Mouse (Mus musculus): ENCODE measurements around the gene Fam178b.
"Not testable (repeated sequence)": the region's sequence is repeated elsewhere in the genome, so short reads cannot be mapped to it uniquely, and the experiment has no call there.

The Fam178b gene

GRCm38 (mm10) chr1:36631391-36631790 is 51.6 kb downstream of the Fam178b start:
- Histone ChIP-seq H3K4me1 (replicated peaks; ENCODE audit: low read depth, low read length) (peaks cover 63% of the 10 kb centered on the region), H3K9me3 (ENCODE audit: low read length) (no peaks in the 10 kb centered on the region), H3K4me3 (replicated peaks; ENCODE audit: low read length) (no peak overlapping the region), H3K36me3 (ENCODE audit: insufficient read depth, low read length) (peaks cover 76% of the 10 kb centered on the region), H3K27me3 (ENCODE audit: insufficient read depth, low read length) (no peaks in the 10 kb centered on the region)
- TF ChIP-seq NANOG (IDR thresholded peaks at IDR 0.05; ENCODE audit: borderline replicate concordance, low read length): no peak
- no peak for TF ChIP-seq POU5F1 (IDR thresholded peaks at IDR 0.05; ENCODE audit: borderline replicate concordance, low read length)
- no peak for TF ChIP-seq CTCF (conservative IDR thresholded peaks at IDR 0.05; ENCODE audit: low read length)

GRCm38 (mm10) chr1:36630053-36630739 is 52.8 kb downstream of the Fam178b start:
- Histone ChIP-seq H3K9me3 (ENCODE audit: low read length) (no peaks in the 10 kb centered on the region), H3K36me3 (ENCODE audit: insufficient read depth, low read length) (peaks cover 85% of the 10 kb centered on the region), H3K4me3 (replicated peaks; ENCODE audit: low read length) (no peak overlapping the region), H3K4me1 (replicated peaks; ENCODE audit: low read depth, low read length) (peaks cover 64% of the 10 kb centered on the region), H3K27me3 (ENCODE audit: insufficient read depth, low read length) (no peaks in the 10 kb centered on the region)
- TF ChIP-seq CTCF (conservative IDR thresholded peaks at IDR 0.05; ENCODE audit: low read length) (no peak), NANOG (IDR thresholded peaks at IDR 0.05; ENCODE audit: borderline replicate concordance, low read length) (no peak), POU5F1 (IDR thresholded peaks at IDR 0.05; ENCODE audit: borderline replicate concordance, low read length) (no peak)

- peaks cover 69% of the 10 kb centered on the region for H3K36me3 ChIP-seq (ENCODE audit: insufficient read depth, low read length)
- no peak overlapping the region for H3K4me3 ChIP-seq (replicated peaks; ENCODE audit: low read length)
- no peaks in the 10 kb centered on the region for H3K27me3 ChIP-seq (ENCODE audit: insufficient read depth, low read length)
- no peak for TF ChIP-seq POU5F1 (IDR thresholded peaks at IDR 0.05; ENCODE audit: borderline replicate concordance, low read length)
- TF ChIP-seq NANOG (IDR thresholded peaks at IDR 0.05; ENCODE audit: borderline replicate concordance, low read length): no peak
- no peak for TF ChIP-seq CTCF (conservative IDR thresholded peaks at IDR 0.05; ENCODE audit: low read length)
- no peaks in the 10 kb centered on the region for H3K9me3 ChIP-seq (ENCODE audit: low read length)
- H3K4me1 ChIP-seq (replicated peaks; ENCODE audit: low read depth, low read length): peaks cover 51% of the 10 kb centered on the region
These were observed 54.4 kb downstream of the Fam178b start for GRCm38 (mm10) chr1:36628585-36628984.

- Histone ChIP-seq H3K4me3 (replicated peaks; ENCODE audit: low read length) (no peak overlapping the region), H3K27me3 (ENCODE audit: insufficient read depth, low read length) (no peaks in the 10 kb centered on the region)
These were observed 57.5 kb downstream of the Fam178b start for GRCm38 (mm10) chr1:36625442-36625841.

GRCm38 (mm10) chr1:36615958-36616357 is 67.0 kb downstream of the Fam178b start:
- not testable (repeated sequence) for H3K27me3 ChIP-seq (ENCODE audit: insufficient read depth, low read length); H3K9me3 ChIP-seq (ENCODE audit: low read length); H3K4me3 ChIP-seq (replicated peaks; ENCODE audit: low read length)
- peaks cover 21% of the 10 kb centered on the region for H3K36me3 ChIP-seq (ENCODE audit: insufficient read depth, low read length)
- peak; percentile 35 for TF ChIP-seq CTCF (conservative IDR thresholded peaks at IDR 0.05; ENCODE audit: low read length)
- peaks cover 48% of the 10 kb centered on the region for H3K4me1 ChIP-seq (replicated peaks; ENCODE audit: low read depth, low read length)

More at GRCm38 (mm10) chr1:36625442-36625841, 57.5 kb downstream of the Fam178b start:
- Histone ChIP-seq H3K4me1 (replicated peaks; ENCODE audit: low read depth, low read length) (peaks cover 23% of the 10 kb centered on the region), H3K36me3 (ENCODE audit: insufficient read depth, low read length) (peaks cover 58% of the 10 kb centered on the region), H3K9me3 (ENCODE audit: low read length) (no peaks in the 10 kb centered on the region)
- TF ChIP-seq CTCF (conservative IDR thresholded peaks at IDR 0.05; ENCODE audit: low read length) (no peak), POU5F1 (IDR thresholded peaks at IDR 0.05; ENCODE audit: borderline replicate concordance, low read length) (no peak), NANOG (IDR thresholded peaks at IDR 0.05; ENCODE audit: borderline replicate concordance, low read length) (no peak)

GRCm38 (mm10) chr1:36615188-36615587 is 67.8 kb downstream of the Fam178b start:
- H3K9me3 ChIP-seq (ENCODE audit: low read length): no peaks in the 10 kb centered on the region
- peaks cover 16% of the 10 kb centered on the region for H3K36me3 ChIP-seq (ENCODE audit: insufficient read depth, low read length)
- H3K27me3 ChIP-seq (ENCODE audit: insufficient read depth, low read length): no peaks in the 10 kb centered on the region
- peaks cover 50% of the 10 kb centered on the region for H3K4me1 ChIP-seq (replicated peaks; ENCODE audit: low read depth, low read length)
- TF ChIP-seq CTCF (conservative IDR thresholded peaks at IDR 0.05; ENCODE audit: low read length) (no peak), POU5F1 (IDR thresholded peaks at IDR 0.05; ENCODE audit: borderline replicate concordance, low read length) (no peak), NANOG (IDR thresholded peaks at IDR 0.05; ENCODE audit: borderline replicate concordance, low read length) (no peak)
- no peak overlapping the region for H3K4me3 ChIP-seq (replicated peaks; ENCODE audit: low read length)

- peaks cover 16% of the 10 kb centered on the region for H3K36me3 ChIP-seq (ENCODE audit: insufficient read depth, low read length)
- H3K4me1 ChIP-seq (replicated peaks; ENCODE audit: low read depth, low read length): peaks cover 56% of the 10 kb centered on the region
- no peak overlapping the region for H3K4me3 ChIP-seq (replicated peaks; ENCODE audit: low read length)
- TF ChIP-seq CTCF (conservative IDR thresholded peaks at IDR 0.05; ENCODE audit: low read length): no peak
- no peak for TF ChIP-seq NANOG (IDR thresholded peaks at IDR 0.05; ENCODE audit: borderline replicate concordance, low read length)
- TF ChIP-seq POU5F1 (IDR thresholded peaks at IDR 0.05; ENCODE audit: borderline replicate concordance, low read length): no peak
- no peaks in the 10 kb centered on the region for H3K27me3 ChIP-seq (ENCODE audit: insufficient read depth, low read length)
- H3K9me3 ChIP-seq (ENCODE audit: low read length): no peaks in the 10 kb centered on the region
These were observed 68.4 kb downstream of the Fam178b start for GRCm38 (mm10) chr1:36614584-36614983.

GRCm38 (mm10) chr1:36613374-36613895 is 69.5 kb downstream of the Fam178b start:
- Histone ChIP-seq H3K36me3 (ENCODE audit: insufficient read depth, low read length) (peaks cover 21% of the 10 kb centered on the region), H3K4me3 (replicated peaks; ENCODE audit: low read length) (0 out of 2 replicates have a peak overlapping the region, but pooled peaks have one; percentile 8), H3K9me3 (ENCODE audit: low read length) (no peaks in the 10 kb centered on the region), H3K4me1 (replicated peaks; ENCODE audit: low read depth, low read length) (peaks cover 66% of the 10 kb centered on the region), H3K27me3 (ENCODE audit: insufficient read depth, low read length) (no peaks in the 10 kb centered on the region)
- TF ChIP-seq POU5F1 (IDR thresholded peaks at IDR 0.05; ENCODE audit: borderline replicate concordance, low read length): no peak
- no peak for TF ChIP-seq CTCF (conservative IDR thresholded peaks at IDR 0.05; ENCODE audit: low read length)

GRCm38 (mm10) chr1:36612362-36612761 is 70.6 kb downstream of the Fam178b start:
- TF ChIP-seq CTCF (conservative IDR thresholded peaks at IDR 0.05; ENCODE audit: low read length) (no peak), NANOG (IDR thresholded peaks at IDR 0.05; ENCODE audit: borderline replicate concordance, low read length) (no peak), POU5F1 (IDR thresholded peaks at IDR 0.05; ENCODE audit: borderline replicate concordance, low read length) (no peak)
- H3K36me3 ChIP-seq (ENCODE audit: insufficient read depth, low read length): peaks cover 30% of the 10 kb centered on the region
- peaks cover 76% of the 10 kb centered on the region for H3K4me1 ChIP-seq (replicated peaks; ENCODE audit: low read depth, low read length)
- no peaks in the 10 kb centered on the region for H3K27me3 ChIP-seq (ENCODE audit: insufficient read depth, low read length)
- no peak overlapping the region for H3K4me3 ChIP-seq (replicated peaks; ENCODE audit: low read length)
- no peaks in the 10 kb centered on the region for H3K9me3 ChIP-seq (ENCODE audit: low read length)

All from E14TG2a.4 (cell line).